Mouse (Mus musculus) brain, embryonic 18.5 days (tissue): ENCODE measurements at regions not wholly inside any gene's neighbourhood (a gene's known extent, or its start where the extent isn't known, plus 50 kb on each side); places are given as distances from the start of the nearest gene placed in this dataset.
A peak's percentile ranks its signal among the peaks of the same experiment; 100 is the strongest.

ENCODE experiments used
- DNase-seq: peaks from one replicate; pipeline ENCODE4 v3.0.0-alpha.2; 2012; ENCODE audit warnings: low read depth, low spot score

DNA sequence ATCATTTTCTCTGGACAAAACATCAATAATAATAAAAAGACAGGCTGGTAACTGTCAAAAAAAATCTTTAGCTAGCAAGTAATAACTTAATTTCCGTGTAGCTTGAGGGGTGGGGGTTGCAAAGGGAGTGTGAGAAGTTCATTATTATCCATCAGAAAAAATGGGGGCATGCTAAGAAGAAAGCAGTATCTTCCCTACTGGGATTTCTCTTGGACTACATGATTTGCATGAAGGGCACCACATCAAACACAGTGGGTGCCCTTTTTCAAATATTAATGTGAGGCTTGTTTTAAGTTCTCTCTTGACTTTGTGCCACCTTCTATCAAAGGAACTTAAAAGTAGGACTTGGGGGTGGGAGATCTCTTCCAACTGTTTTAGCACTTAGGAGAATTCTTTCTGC lies 783.4 kb upstream of the Manea start:
- DNase-seq: no peak

DNA sequence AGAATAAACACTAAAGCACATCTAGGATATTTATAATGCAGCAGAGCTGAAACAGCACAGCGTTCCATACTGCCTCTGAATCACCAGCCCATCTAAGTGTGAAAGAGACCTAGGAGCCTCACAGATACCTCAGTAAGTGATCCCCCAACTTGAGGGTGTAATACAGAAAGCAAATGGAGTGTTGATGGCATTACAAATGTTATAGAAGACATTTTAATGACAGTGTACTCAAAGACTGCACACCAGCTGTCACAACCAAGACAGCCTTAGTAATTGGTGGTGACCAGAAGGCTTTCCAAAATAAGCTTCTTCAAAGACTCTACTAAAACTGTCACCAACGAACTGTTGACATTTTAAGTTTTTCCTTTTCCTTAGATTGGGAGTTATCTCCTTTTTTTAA lies 771.3 kb upstream of the Manea start:
- peak; percentile 6 for DNase-seq

DNA sequence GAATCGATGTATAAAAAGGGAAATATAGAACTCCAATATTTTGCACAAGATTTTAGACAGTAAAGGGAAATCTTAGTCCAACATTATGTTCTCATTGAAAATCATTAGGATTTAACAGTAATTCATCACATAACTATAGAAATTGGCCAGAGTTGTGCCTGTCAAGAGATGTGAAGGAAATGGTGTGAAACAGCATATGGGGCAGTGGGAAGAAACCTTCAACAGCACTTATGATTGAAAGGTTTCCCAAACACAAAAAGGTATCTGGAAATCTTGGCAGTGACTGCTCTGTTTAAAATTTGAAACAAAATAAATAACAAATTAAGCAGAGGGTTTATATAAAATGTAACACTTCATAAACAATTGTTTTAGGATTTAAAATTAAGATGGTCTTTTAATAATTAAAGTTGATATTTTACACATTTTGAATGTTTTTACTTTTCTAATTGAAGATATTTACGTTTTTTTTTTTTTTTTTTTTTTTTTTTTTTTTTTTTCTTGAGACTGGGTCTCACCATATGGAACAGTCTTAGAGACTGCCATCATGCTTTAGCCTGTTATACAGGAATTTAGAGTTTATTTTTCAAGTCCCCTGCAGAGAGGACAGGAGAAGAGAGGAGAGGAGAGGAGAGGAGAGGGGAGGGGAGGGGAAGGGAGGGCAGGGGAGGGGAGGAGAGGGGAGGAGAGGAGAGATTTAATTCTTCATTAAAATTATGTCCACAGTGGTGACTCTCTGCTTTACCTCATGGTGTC lies 770.6 kb upstream of the Manea start:
- peak; percentile 10 for DNase-seq

DNA sequence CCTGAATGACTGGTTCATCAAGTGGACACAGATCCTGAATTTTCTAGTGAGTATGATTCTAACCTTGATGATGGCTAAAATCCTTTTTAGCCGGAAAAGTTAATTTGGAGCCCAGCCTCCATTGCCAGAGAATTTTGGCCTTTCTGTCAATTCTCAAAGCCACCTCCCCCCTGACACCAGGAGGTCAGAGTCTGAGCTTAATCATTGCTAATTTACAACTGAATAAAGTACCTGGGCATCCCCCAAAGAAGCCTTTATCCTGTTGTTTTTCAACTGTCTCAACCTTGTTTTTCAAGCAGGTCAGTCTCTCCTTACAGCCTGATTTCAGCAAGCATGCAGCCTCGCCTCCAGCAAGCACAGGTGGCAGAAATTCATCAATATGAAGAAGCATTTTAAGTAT lies 758.7 kb upstream of the Manea start:
- no peak for DNase-seq

DNA sequence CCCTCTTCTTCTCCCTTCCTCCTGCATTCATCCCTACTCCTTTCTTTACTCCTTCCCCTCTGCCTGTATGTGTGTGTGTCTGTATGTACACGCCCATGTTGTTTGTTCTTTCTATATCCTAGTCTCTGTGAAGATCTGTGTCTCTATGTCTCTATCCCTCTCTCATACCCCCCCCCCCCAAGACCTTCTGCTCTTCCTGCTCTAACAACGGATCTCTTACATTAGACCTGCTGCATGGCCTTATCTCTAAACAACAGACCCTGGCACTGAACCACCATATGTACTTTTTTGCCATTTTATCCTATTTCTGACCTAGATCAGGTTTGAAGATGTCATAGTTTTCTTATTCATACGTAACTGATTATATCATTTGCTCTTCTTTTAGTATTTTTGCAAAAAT lies 749.6 kb upstream of the Manea start:
- DNase-seq: no peak

DNA sequence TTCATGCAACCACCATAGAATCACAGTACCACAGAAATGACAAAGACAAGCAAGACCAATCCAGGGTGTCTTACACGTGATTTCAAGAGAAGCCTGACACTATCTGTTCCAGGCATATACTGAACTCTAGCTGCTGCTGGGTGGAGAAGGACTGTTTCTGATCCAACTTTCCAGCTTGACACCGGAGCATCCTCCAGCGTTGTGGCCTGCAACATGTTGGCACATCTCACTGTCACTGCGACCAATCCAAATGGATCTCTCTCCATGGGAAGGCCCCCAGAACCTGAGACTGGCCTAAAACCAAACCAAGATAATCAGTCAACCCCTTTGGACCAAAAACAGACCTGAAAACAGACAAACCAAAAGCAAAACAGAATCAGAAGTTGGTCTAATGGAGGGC lies 703.3 kb upstream of the Manea start:
- no peak for DNase-seq

DNA sequence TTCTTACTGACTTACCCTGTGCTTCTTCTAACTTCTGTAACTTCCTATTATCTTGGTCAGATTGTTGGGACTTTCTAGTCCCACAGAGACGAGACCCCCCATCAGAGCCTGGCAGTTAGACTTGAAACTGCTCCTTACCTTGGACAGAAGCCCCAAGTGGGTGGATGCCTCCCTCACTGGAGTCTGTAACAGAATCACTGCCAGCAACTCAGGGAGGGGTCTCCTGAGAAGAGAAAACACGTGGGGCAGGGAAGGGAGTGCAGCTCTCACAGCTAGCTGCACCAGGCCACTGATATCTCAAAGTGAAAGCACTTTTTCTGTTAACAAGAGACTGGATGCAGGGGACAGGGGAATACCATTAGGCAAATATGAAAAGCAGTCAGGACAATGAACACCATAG lies 702.5 kb upstream of the Manea start:
- no peak for DNase-seq
